Mouse (Mus musculus): Measurements from ENCODE around the gene Lrrc3b. TPM values are rescaled to one million over a fixed set of nuclear protein-coding genes. Genes with fewer than 3 reads are reported as not detected.

Lrrc3b gene
- 10 to 100 TPM; 30.1 to 32.8 TPM for total RNA-seq (2021)

- DNase-seq (ENCODE audit: low spot score): peak; percentile 40
- intact Hi-C loops (cut with DNase I): loop anchor here (5.0 kb wide), 3 partner anchors 66 to 444 kb away; no protein-coding TSS in a partner anchor
Observed at GRCm38 (mm10) chr14:15438485-15439157, at the start of gene Lrrc3b. Gene Lrrc3b, minus strand, starts transcription at chr14:15438987.

- no peak for DNase-seq (ENCODE audit: low spot score)
- intact Hi-C loops (cut with DNase I): loop anchor here (5.0 kb wide), 1 partner anchor 35 kb away; no protein-coding TSS in a partner anchor
Observed at GRCm38 (mm10) chr14:15477668-15478067, 38.9 kb upstream of the Lrrc3b start.

- intact Hi-C loops (cut with DNase I): loop anchor here (5.0 kb wide), 3 partner anchors 66 to 444 kb away; no protein-coding TSS in a partner anchor
- no peak for DNase-seq (ENCODE audit: low spot score)
Observed at GRCm38 (mm10) chr14:15438096-15438484, 697 bp downstream of the Lrrc3b start.

DNA sequence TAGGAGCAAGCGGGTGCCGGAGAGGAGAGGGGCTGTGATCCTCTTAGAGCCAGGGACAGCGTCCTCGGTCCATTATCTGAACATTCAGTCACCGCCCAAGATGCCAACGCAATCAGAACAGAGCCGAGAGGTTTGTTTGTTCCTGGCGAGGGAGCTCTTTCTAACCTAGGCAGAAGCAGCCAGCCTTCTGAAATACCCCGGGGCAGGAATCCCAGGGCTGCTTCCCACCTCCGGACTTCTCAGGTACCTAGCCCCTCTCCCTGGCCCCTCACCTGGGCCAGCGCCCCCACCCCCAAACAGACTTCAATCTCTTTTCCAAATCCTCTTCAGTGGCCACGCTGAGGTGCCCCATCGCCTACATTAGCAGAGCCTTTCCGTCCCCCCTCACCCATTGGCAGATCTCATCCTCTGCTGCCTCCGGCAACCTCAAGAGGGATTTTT, 1.3 kb downstream of the Lrrc3b start:
- intact Hi-C loops (cut with DNase I): loop anchor here (5.0 kb wide), 3 partner anchors 65 to 445 kb away; no protein-coding TSS in a partner anchor
- DNase-seq (ENCODE audit: low spot score): peak; percentile 1

DNA sequence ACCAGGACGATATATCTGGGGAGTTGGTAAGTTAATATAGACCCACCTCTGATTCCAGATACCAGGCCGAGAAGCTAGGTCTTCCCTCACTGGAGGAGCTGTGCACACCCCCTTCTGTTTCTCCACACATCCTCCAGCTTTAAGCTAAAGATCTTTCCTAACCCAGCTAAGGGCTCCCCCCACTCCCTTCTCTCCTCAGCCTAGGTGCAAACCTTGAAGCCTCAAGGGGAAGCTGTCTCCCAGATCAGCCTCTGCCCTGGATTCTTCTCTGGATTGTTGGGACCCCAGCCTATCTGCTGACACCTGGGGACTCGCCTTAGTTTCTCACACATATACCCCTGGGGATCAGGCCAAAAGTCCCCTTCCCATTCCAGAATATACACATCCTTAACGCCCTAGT, 1.7 kb downstream of the Lrrc3b start:
- DNase-seq (ENCODE audit: low spot score): no peak
- intact Hi-C loops (cut with DNase I): loop anchor here (5.0 kb wide), 3 partner anchors 65 to 445 kb away; no protein-coding TSS in a partner anchor

GRCm38 (mm10) chr14:15436586-15436985, 2.2 kb downstream of the Lrrc3b start:
- no peak for DNase-seq (ENCODE audit: low spot score)

GRCm38 (mm10) chr14:15432396-15432795, 6.4 kb downstream of the Lrrc3b start:
- intact Hi-C loops (cut with DNase I): no loop called here
- no peak for DNase-seq (ENCODE audit: low spot score)

More at GRCm38 (mm10) chr14:15436586-15436985, 2.2 kb downstream of the Lrrc3b start:
- intact Hi-C loops (cut with DNase I): loop anchor here (5.0 kb wide), 3 partner anchors 64 to 446 kb away; no protein-coding TSS in a partner anchor

DNA sequence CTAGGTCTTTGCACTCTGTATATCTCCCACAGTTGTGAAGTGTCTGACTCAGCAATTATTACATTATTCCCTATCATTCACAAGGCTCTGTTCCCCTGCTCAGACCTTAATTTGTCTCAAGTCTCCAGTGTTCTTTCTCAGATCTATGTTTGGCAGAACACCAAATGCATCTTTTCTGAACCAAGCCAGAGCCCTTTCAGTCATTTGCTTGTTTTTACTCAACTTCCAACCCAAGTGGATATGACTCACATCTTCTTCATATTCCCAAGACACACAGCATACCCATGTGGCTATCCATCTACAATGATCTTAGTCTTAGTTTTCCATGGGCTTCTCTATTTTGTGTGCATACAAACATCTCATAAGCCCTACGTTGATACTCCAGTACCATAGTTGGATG, 17.2 kb downstream of the Lrrc3b start:
- intact Hi-C loops (cut with DNase I): no loop called here

DNA sequence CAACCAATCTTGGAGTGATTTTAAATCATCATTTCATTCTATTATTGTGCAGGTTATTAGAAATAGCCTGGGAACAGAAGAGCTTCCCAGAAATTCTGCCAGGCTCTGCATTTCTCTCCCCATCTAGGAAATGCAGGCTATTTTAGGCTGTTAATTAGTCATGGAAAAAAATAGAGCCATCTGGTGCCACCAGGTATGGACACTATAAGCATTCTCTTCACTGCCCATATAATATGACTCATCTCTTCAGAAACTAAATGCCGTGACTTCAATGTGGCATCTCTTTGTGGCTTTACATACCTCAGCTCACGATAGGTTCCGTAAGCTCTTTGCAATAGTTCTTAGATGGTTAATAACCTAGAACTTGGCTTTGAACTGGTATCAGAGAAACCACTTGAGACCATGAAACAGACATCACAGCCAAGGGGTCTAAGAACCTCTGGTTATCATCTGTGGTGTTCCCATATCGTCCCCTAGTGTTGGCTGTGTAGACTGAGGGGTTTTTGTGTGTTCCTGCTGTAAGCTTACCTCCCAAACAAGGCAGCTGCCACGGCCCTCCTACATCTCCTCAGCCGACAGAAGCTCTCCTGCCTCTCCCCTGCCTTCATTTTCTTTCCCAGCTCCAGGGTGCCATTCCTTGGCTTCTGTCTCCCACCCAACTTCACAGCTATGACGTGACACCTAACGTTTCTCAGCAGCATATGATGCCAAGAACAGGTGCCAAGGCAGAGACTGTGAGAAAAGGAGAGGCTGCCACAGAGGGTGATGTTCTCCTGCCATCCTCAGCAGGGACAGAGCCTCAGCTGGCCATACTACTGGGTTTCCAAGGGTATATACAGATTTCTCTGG, 27.9 kb downstream of the Lrrc3b start:
- intact Hi-C loops (cut with DNase I): no loop called here
- DNase-seq (ENCODE audit: low spot score): no peak

More for the DNA sequence above, 17.2 kb downstream of the Lrrc3b start:
- DNase-seq (ENCODE audit: low spot score): no peak

DNA sequence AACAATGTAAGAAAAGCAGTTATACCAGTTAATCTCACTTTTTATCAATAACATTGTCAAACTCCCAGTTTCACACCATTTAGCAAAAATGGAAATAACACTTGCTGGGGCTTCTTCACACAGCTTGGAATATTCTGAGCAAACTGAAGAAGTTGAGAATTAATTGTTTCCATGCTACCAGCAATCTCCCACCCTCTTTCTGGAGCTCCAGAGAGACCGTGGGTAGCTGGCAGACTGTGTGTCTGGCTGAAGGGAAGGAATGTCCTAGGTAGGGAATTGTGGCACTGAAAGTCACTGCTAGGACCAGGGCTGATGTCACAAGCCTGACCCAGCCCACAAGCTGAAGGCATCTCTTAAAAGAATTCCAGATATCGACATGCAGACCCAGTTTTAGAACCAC, 53.3 kb downstream of the Lrrc3b start:
- intact Hi-C loops (cut with DNase I): no loop called here

DNA sequence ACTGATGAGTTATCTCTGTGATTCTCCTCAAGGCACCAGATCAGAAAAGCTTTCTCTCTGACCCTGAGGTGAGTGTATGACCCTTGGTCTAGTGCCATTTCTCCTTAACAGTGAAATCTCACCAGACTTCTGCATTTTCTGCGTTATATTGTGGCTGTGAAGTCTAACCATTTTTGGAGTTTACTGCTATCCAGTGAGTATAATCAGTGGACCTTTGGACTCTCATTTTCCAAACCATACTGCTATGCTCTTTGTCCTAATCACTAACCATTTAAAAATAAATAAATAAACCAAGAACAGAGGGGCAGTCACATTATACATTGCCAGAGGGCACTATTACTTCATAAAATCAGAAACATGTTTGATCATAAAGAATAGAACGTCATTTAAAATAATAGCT, 53.8 kb downstream of the Lrrc3b start:
- DNase-seq (ENCODE audit: low spot score): no peak

More for the DNA sequence above, 53.3 kb downstream of the Lrrc3b start:
- no peak for DNase-seq (ENCODE audit: low spot score)

DNA sequence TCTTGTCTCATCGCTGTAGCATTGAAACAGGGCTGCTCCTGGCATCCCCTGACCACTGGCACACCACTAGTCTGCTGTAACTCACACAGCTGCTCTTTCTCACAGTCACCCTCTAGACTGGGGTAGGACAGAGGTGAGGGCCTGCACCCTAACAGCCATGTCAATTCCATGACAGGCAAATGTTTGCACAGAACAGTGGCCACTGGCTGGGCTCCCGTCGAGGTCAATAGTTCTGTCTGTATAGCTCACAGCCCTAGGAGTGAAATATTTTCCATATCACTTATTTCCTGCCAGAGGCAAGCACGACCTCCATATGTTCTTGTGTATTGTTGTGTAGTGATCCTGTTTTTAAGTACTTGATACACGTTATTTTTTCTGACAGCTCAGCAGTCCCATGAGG, 54.3 kb downstream of the Lrrc3b start:
- intact Hi-C loops (cut with DNase I): no loop called here
- no peak for DNase-seq (ENCODE audit: low spot score)

More for the DNA sequence above, 53.8 kb downstream of the Lrrc3b start:
- intact Hi-C loops (cut with DNase I): no loop called here

DNA sequence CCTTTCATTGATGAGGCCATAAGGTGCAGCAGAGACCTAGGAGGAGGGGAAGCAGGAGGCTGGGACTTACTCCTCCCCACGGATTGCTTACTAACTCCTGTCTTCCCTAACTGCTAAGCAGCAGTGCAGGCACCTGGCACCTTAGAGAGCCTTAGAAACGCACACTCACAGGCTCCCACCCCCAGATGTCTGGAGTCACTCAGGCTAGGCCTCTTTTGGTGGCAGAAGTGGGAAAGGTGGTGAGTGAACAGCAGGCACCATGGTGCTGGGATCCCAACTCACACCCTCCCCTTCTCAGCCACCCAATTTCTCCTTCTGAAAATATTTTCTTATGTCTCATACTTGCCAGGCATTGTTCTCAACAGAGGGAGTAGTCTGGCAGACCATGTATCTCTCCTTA, 55.7 kb downstream of the Lrrc3b start:
- DNase-seq (ENCODE audit: low spot score): no peak
- intact Hi-C loops (cut with DNase I): no loop called here

DNA sequence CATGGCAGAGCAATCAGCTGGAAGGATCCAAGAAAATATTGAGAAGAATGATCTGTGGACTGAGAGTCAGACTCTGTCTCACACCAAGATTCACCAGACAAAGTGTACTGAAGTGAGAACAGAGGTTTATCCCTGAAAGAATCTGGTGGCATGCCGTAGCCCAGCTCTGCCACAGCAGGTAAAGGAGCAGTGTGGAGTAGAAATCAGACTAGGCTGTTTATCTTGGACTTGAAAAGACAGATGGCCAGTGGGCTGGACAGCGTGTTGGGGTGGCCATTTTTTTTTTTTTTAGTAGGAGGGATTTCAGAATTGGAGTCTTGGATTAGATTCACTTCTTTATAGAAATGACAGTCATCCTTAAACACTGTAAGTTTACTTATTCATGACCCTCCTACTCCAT, 61.4 kb downstream of the Lrrc3b start:
- no peak for DNase-seq (ENCODE audit: low spot score)
- intact Hi-C loops (cut with DNase I): no loop called here

DNA sequence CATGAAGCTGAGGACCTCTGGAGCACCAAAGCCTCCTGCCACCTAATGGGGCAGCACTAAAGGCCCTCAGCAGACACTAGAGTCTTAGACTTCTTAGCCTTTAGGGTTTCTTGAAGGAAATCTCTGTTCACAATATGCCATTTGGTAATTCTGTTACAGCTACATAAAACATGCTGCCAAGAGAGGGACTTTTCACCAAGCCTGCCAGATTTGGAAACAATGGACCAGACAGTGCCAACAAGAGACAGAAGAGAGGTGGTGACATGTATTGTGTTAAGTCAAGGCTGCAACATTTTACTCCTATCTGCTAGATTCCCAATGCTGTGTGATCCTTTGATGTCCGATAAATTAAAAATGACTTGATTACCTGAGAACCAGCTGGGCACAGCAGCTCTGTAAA, 62.0 kb downstream of the Lrrc3b start:
- no peak for DNase-seq (ENCODE audit: low spot score)
- intact Hi-C loops (cut with DNase I): no loop called here

GRCm38 (mm10) chr14:15374271-15374670, 64.5 kb downstream of the Lrrc3b start:
- DNase-seq (ENCODE audit: low spot score): no peak
- intact Hi-C loops (cut with DNase I): loop anchor here (5.0 kb wide), 1 partner anchor 63 kb away; the partner anchor contains the start of gene Lrrc3b

- intact Hi-C loops (cut with DNase I): loop anchor here (5.0 kb wide), 1 partner anchor 64 kb away; the partner anchor contains the start of gene Lrrc3b
- peak; percentile 21 for DNase-seq (ENCODE audit: low spot score)
Observed at GRCm38 (mm10) chr14:15372985-15373384, 65.8 kb downstream of the Lrrc3b start.

DNA sequence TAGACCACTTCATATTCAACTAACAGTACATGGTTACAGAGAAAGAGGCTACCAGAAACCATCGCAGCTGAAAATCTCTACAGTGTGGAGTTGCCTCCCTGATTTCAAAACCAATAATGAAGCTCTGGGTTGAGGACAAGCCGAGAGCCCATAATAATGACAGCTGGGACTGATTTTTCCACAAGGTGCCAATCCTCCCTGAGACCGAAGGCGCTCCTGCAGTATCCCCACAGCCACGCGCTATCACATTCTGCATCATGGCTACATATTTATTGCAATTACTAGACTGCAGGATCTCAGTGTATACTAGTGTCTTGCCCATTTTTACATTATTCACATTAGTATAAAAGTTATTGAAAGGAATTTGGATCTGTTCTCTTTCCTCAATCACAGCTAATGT, 73.7 kb downstream of the Lrrc3b start:
- DNase-seq (ENCODE audit: low spot score): no peak
- intact Hi-C loops (cut with DNase I): loop anchor here (10.0 kb wide), 1 partner anchor 1010 kb away; no protein-coding TSS in a partner anchor

- intact Hi-C loops (cut with DNase I): loop anchor here (5.0 to 10.0 kb wide), 6 partner anchors 77 to 1015 kb away; partner anchors contain the start of gene Lrrc3b
- DNase-seq (ENCODE audit: low spot score): no peak
Observed at GRCm38 (mm10) chr14:15359893-15360292, 78.9 kb downstream of the Lrrc3b start.

GRCm38 (mm10) chr14:15359134-15359533, 79.7 kb downstream of the Lrrc3b start:
- no peak for DNase-seq (ENCODE audit: low spot score)
- intact Hi-C loops (cut with DNase I): loop anchor here (5.0 to 10.0 kb wide), 5 partner anchors 78 to 838 kb away; partner anchors contain the start of gene Lrrc3b

Measured in heart, postnatal 25 days (tissue).